Mouse (Mus musculus) B cell, adult (primary cell): ENCODE measurements around the gene Mrps16. TPM values are rescaled to one million over a fixed set of nuclear protein-coding genes. Genes with fewer than 3 reads are reported as not detected.

ENCODE experiments used
- total RNA-seq: library from RNA; stranded (reverse); gene quantifications from 4 replicates; pipeline ENCODE4 v1.2.4, GENCODE M21; 2023; ENCODE audit not compliant: inconsistent age

Mrps16 gene
- total RNA-seq, result 37.0 to 48.3 TPM (median 37.6 TPM) in 4 replicates

DNA sequence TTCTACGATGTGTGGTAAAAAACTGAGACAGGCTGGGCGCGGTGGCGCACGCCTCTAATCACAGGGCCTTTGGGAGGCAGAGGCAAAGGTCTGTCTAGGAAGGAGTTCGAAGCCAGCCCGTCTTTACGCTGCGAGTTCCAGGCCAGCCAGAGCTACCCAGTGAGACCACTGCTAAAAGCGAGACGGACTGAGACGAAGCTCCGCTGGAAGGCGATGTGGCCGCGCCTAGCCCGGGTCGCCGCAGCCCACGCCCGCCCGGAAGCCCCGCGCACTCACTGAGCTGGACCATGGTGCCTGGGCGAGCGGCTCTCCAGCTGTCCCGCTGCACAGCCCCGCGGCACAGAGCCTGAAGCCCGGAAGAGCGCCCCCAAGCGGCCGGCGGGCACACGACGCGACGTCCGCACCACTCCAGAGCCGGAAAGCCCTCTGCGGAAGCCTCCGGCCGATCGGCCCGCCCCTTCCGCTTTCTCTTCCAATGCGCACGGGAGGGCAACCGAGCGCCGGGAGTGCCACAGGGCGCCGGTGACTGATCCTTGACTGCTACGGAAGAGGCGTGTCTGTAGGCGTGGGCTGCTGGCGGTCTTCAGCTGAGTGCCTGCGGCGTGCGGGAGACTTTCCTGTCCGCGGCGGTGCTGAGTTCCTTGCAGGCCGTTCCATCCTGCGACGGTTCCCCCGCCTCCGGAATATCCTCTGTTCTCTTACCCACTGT is at the start of gene Mrps16:
Mrps16 (minus strand) TSS at position 430 of the 709 bp plus-strand sequence.

GRCm38 (mm10) chr14:20388441-20389129 is 4.8 kb downstream of the Mrps16 start, which contains the start of gene Dnajc9:
Gene Dnajc9, minus strand, starts transcription at chr14:20388910.

DNA sequence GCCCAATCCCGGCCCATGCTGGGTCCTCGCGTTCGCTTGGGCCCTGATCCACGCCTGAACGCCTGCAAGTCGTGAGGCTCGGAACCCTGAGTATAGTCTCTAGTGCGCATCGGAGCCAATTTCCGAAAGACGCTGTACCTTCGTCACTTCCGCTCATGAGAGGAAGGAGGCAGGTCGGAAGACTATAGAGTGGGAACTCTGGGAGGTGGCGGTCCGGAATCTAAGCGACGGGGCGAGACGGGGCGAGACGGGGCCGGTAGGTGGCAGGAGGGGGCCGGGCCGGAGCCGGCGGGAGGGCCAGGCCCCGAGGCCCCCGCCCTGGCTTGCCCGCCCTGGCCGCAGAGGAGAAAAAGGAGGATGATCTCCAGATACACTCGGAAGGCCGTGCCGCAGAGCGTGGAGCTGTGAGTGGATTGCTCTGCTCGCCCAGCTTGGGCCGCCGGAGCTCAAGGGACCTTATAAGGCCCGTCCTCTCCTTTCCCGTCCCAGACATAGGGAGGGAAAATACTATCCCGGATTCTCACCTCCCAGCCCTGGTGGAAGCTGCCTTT is 45.4 kb downstream of the Mrps16 start, which contains the start of the genes Ecd and Fam149b:
Ecd (minus strand) TSS at position 131 of the 551 bp plus-strand sequence.
Fam149b (plus strand) TSS at position 172 of the 551 bp plus-strand sequence.

Other genes starting within 250 kb of the Mrps16 start
- 19.5 to 22.1 TPM (median 21.5 TPM) in 4 replicates for gene Kcnk5, start 211.8 kb downstream of the Mrps16 start, total RNA-seq
- gene Kcnk16, start 124.4 kb downstream of the Mrps16 start, total RNA-seq, result not detected in 4 replicates
- gene Nudt13, start 98.9 kb downstream of the Mrps16 start, total RNA-seq, result 19.7 to 26.7 TPM (median 25.4 TPM) in 4 replicates
- 48.4 to 50.7 TPM (median 49.4 TPM) in 4 replicates for gene Ecd, start 45.5 kb downstream of the Mrps16 start, total RNA-seq
- gene Fam149b, start 45.5 kb downstream of the Mrps16 start, total RNA-seq, result 32.7 to 40.9 TPM (median 37.8 TPM) in 4 replicates
- gene Dnajc9, start 4.7 kb downstream of the Mrps16 start, total RNA-seq, result 71.4 to 100 TPM (median 83.0 TPM) in 4 replicates
- 0.22 to 0.60 TPM in 2 of 4 replicates, not detected in the others for gene Cfap70, start 58.6 kb upstream of the Mrps16 start, total RNA-seq
- 44.5 to 58.3 TPM (median 51.4 TPM) in 4 replicates for gene Anxa7, start 86.5 kb upstream of the Mrps16 start, total RNA-seq
- 3.6 to 5.4 TPM (median 4.4 TPM) in 4 replicates for gene Mss51, start 103.3 kb upstream of the Mrps16 start, total RNA-seq
- gene Ppp3cb, start 152.9 kb upstream of the Mrps16 start, total RNA-seq, result 103 to 113 TPM (median 110 TPM) in 4 replicates
- 4.1 to 6.9 TPM (median 4.3 TPM) in 4 replicates for gene Usp54, start 247.4 kb upstream of the Mrps16 start, total RNA-seq